Mouse (Mus musculus): ENCODE measurements around the gene Mafb.

Gene Mafb

GRCm38 (mm10) chr2:160327716-160328115 lies 39.1 kb downstream of the Mafb start:
- no peak for DNase-seq (ENCODE audit: low read depth, low spot score)

GRCm38 (mm10) chr2:160327167-160327566 lies 39.7 kb downstream of the Mafb start:
- no peak for DNase-seq (ENCODE audit: low read depth, low spot score)

GRCm38 (mm10) chr2:160325105-160325644 lies 41.7 kb downstream of the Mafb start:
- DNase-seq (ENCODE audit: low read depth, low spot score): no peak

- no peak for DNase-seq (ENCODE audit: low read depth, low spot score)
Measured at GRCm38 (mm10) chr2:160321829-160322228, 45.0 kb downstream of the Mafb start.

GRCm38 (mm10) chr2:160318255-160318654 lies 48.6 kb downstream of the Mafb start:
- no peak for DNase-seq (ENCODE audit: low read depth, low spot score)

Data from ES-CJ7 (cell line).